Mouse (Mus musculus): ENCODE results near the gene Hoxa1. TPM values are rescaled to one million over a fixed set of nuclear protein-coding genes. Genes with fewer than 3 reads are reported as not detected.

Gene Hoxa1
- polyA plus RNA-seq, 1 experiment from 2014 or later = 3.0 TPM

GRCm38 (mm10) chr6:52160511-52161335 lies 2.6 kb upstream of the Hoxa1 start:
- no peaks in the 10 kb centered on the region for H3K36me3 ChIP-seq (ENCODE audit: control insufficient read depth, insufficient read depth, low read length)
- peaks cover 12% of the 10 kb centered on the region for H3K4me1 ChIP-seq (ENCODE audit: control insufficient read depth, insufficient read depth, low read length)
- 2% methylated on average over 30 of the region's 30 CpGs for WGBS
- peak overlapping the region; percentile 61 for H3K4me2 ChIP-seq (replicated peaks; ENCODE audit: low read depth, low read length)
- H3K27ac ChIP-seq (ENCODE audit: low read length) = peak overlapping the region; percentile 93
- H3K9me3 ChIP-seq (ENCODE audit: control insufficient read depth, low read depth, low read length) = no peaks in the 10 kb centered on the region
- H3K4me3 ChIP-seq (ENCODE audit: low read depth, low read length) = peak overlapping the region; percentile 78
- no peak for ATAC-seq (ENCODE audit: insufficient number of reproducible peaks, insufficient read depth, low FRiP score, low read depth)
- peak overlapping the region; percentile 77 for H3K9ac ChIP-seq (replicated peaks; ENCODE audit: low read depth, low read length)
- H3K27me3 ChIP-seq (ENCODE audit: control insufficient read depth, insufficient read depth, low read length) = 0 out of 2 replicates have a peak, but pooled peaks cover 3% of the 10 kb centered on the region

- Histone ChIP-seq H3K4me2 (replicated peaks; ENCODE audit: low read depth, low read length) (peak overlapping the region; percentile 61), H3K27me3 (ENCODE audit: control insufficient read depth, insufficient read depth, low read length) (0 out of 2 replicates have a peak, but pooled peaks cover 3% of the 10 kb centered on the region), H3K27ac (ENCODE audit: low read length) (peak overlapping the region; percentile 93), H3K4me1 (ENCODE audit: control insufficient read depth, insufficient read depth, low read length) (peaks cover 12% of the 10 kb centered on the region), H3K36me3 (ENCODE audit: control insufficient read depth, insufficient read depth, low read length) (no peaks in the 10 kb centered on the region), H3K9ac (replicated peaks; ENCODE audit: low read depth, low read length) (peak overlapping the region; percentile 77; the same call in 1 of the 2 replicates), H3K4me3 (ENCODE audit: low read depth, low read length) (peak overlapping the region; percentile 78), H3K9me3 (ENCODE audit: control insufficient read depth, low read depth, low read length) (no peaks in the 10 kb centered on the region)
- no peak for ATAC-seq (ENCODE audit: insufficient number of reproducible peaks, insufficient read depth, low FRiP score, low read depth)
- WGBS = 5% methylated on average over 9 of the region's 9 CpGs
These were observed 1.9 kb upstream of the Hoxa1 start for GRCm38 (mm10) chr6:52159979-52160378.

- Histone ChIP-seq H3K9ac (replicated peaks; ENCODE audit: low read depth, low read length) (peak overlapping the region; percentile 77), H3K36me3 (ENCODE audit: control insufficient read depth, insufficient read depth, low read length) (no peaks in the 10 kb centered on the region), H3K27ac (ENCODE audit: low read length) (peak overlapping the region; percentile 93), H3K4me1 (ENCODE audit: control insufficient read depth, insufficient read depth, low read length) (peaks cover 12% of the 10 kb centered on the region), H3K9me3 (ENCODE audit: control insufficient read depth, low read depth, low read length) (no peaks in the 10 kb centered on the region), H3K4me3 (ENCODE audit: low read depth, low read length) (peak overlapping the region; percentile 78), H3K4me2 (replicated peaks; ENCODE audit: low read depth, low read length) (peak overlapping the region; percentile 61), H3K27me3 (ENCODE audit: control insufficient read depth, insufficient read depth, low read length) (0 out of 2 replicates have a peak, but pooled peaks cover 3% of the 10 kb centered on the region)
- 5% methylated on average over 12 of the region's 12 CpGs for WGBS
- ATAC-seq (ENCODE audit: insufficient number of reproducible peaks, insufficient read depth, low FRiP score, low read depth) = no peak; the same call in 1 of the 2 replicates
These were observed 1.1 kb upstream of the Hoxa1 start for GRCm38 (mm10) chr6:52159164-52159761.

- 2% methylated on average over 32 of the region's 32 CpGs for WGBS
- Histone ChIP-seq H3K36me3 (ENCODE audit: control insufficient read depth, insufficient read depth, low read length) (no peaks in the 10 kb centered on the region), H3K9me3 (ENCODE audit: control insufficient read depth, low read depth, low read length) (no peaks in the 10 kb centered on the region), H3K9ac (replicated peaks; ENCODE audit: low read depth, low read length) (no peak overlapping the region; the same call in 1 of the 2 replicates), H3K4me2 (replicated peaks; ENCODE audit: low read depth, low read length) (peak overlapping the region; percentile 61), H3K4me1 (ENCODE audit: control insufficient read depth, insufficient read depth, low read length) (peaks cover 12% of the 10 kb centered on the region), H3K4me3 (ENCODE audit: low read depth, low read length) (peak overlapping the region; percentile 78), H3K27me3 (ENCODE audit: control insufficient read depth, insufficient read depth, low read length) (0 out of 2 replicates have a peak, but pooled peaks cover 3% of the 10 kb centered on the region), H3K27ac (ENCODE audit: low read length) (no peak overlapping the region)
- ATAC-seq (ENCODE audit: insufficient number of reproducible peaks, insufficient read depth, low FRiP score, low read depth) = no peak
These were observed 446 bp downstream of the Hoxa1 start for GRCm38 (mm10) chr6:52157466-52158275.

- Histone ChIP-seq H3K9me3 (ENCODE audit: control insufficient read depth, low read depth, low read length) (no peaks in the 10 kb centered on the region), H3K4me1 (ENCODE audit: control insufficient read depth, insufficient read depth, low read length) (peaks cover 7% of the 10 kb centered on the region), H3K4me2 (replicated peaks; ENCODE audit: low read depth, low read length) (peak overlapping the region; percentile 61), H3K27ac (ENCODE audit: low read length) (no peak overlapping the region), H3K4me3 (ENCODE audit: low read depth, low read length) (peak overlapping the region; percentile 78; the same call in 1 of the 2 replicates), H3K36me3 (ENCODE audit: control insufficient read depth, insufficient read depth, low read length) (no peaks in the 10 kb centered on the region), H3K27me3 (ENCODE audit: control insufficient read depth, insufficient read depth, low read length) (0 out of 2 replicates have a peak, but pooled peaks cover 3% of the 10 kb centered on the region), H3K9ac (replicated peaks; ENCODE audit: low read depth, low read length) (no peak overlapping the region)
- no peak for ATAC-seq (ENCODE audit: insufficient number of reproducible peaks, insufficient read depth, low FRiP score, low read depth)
- WGBS = 21% methylated on average over 20 of the region's 20 CpGs
These were observed 1.4 kb downstream of the Hoxa1 start for GRCm38 (mm10) chr6:52156551-52157200.

GRCm38 (mm10) chr6:52155471-52155870 lies 2.6 kb downstream of the Hoxa1 start:
- Histone ChIP-seq H3K27me3 (ENCODE audit: control insufficient read depth, insufficient read depth, low read length) (0 out of 2 replicates have a peak, but pooled peaks cover 3% of the 10 kb centered on the region), H3K4me1 (ENCODE audit: control insufficient read depth, insufficient read depth, low read length) (peaks cover 9% of the 10 kb centered on the region), H3K36me3 (ENCODE audit: control insufficient read depth, insufficient read depth, low read length) (no peaks in the 10 kb centered on the region), H3K9ac (replicated peaks; ENCODE audit: low read depth, low read length) (no peak overlapping the region), H3K9me3 (ENCODE audit: control insufficient read depth, low read depth, low read length) (no peaks in the 10 kb centered on the region), H3K4me3 (ENCODE audit: low read depth, low read length) (no peak overlapping the region), H3K27ac (ENCODE audit: low read length) (no peak overlapping the region), H3K4me2 (replicated peaks; ENCODE audit: low read depth, low read length) (no peak overlapping the region)
- no peak for ATAC-seq (ENCODE audit: insufficient number of reproducible peaks, insufficient read depth, low FRiP score, low read depth)
- WGBS = 72% methylated on average over 3 of the region's 3 CpGs

GRCm38 (mm10) chr6:52154044-52154443 lies 4.1 kb downstream of the Hoxa1 start:
- Histone ChIP-seq H3K9me3 (ENCODE audit: control insufficient read depth, low read depth, low read length) (no peaks in the 10 kb centered on the region), H3K9ac (replicated peaks; ENCODE audit: low read depth, low read length) (no peak overlapping the region), H3K27me3 (ENCODE audit: control insufficient read depth, insufficient read depth, low read length) (0 out of 2 replicates have a peak, but pooled peaks cover 3% of the 10 kb centered on the region), H3K4me3 (ENCODE audit: low read depth, low read length) (no peak overlapping the region), H3K4me1 (ENCODE audit: control insufficient read depth, insufficient read depth, low read length) (peaks cover 11% of the 10 kb centered on the region), H3K4me2 (replicated peaks; ENCODE audit: low read depth, low read length) (no peak overlapping the region), H3K36me3 (ENCODE audit: control insufficient read depth, insufficient read depth, low read length) (no peaks in the 10 kb centered on the region), H3K27ac (ENCODE audit: low read length) (no peak overlapping the region)
- 57% methylated on average over 5 of the region's 5 CpGs for WGBS
- no peak for ATAC-seq (ENCODE audit: insufficient number of reproducible peaks, insufficient read depth, low FRiP score, low read depth)

Measured in stomach, embryonic 14.5 days (tissue).